ENCODE assay signal across 9 mouse cellular contexts in genomic region chr11:102404161-102405010, GRCm38 (mm10). TPM values are rescaled to one million over a fixed set of nuclear protein-coding genes. Genes with fewer than 3 reads are reported as not detected.
DNase-seq lines count a peak whose midpoint lies in the region; ATAC-seq and TF ChIP-seq lines count a peak whose summit lies in the region.
"Had no signal": no experiment of that assay in that cellular context is flagged by ENCODE, and none has a peak within 500 bp of the region (broad histone marks: within the 10 kb centered on the region; RNA-seq: fewer than 3 reads in every experiment).

No protein-coding gene starts in this region.

- H3K27ac ChIP-seq in intestine, embryonic 15.5 days: no peak overlapping the region
- no peak overlapping the region for H3K27ac ChIP-seq in intestine, postnatal 0 days (ENCODE audit: low read depth, low read length)
- 0 out of 2 replicates have a peak overlapping the region, but pooled peaks have one; percentile 3 for H3K27ac ChIP-seq in liver, embryonic 15.5 days (replicated peaks)
- H3K27ac ChIP-seq: stomach, embryonic 15.5 days had no signal

- no peak for TF ChIP-seq CTCF in intestine, postnatal 0 days (IDR thresholded peaks at IDR 0.05; ENCODE audit: low read depth)

- ATAC-seq in intestine, embryonic 15.5 days: no peak
- no peak for ATAC-seq in intestine, postnatal 0 days
- ATAC-seq in liver, embryonic 15.5 days (ENCODE audit: insufficient read depth): no peak

- H3K4me1 ChIP-seq in intestine, embryonic 15.5 days (replicated peaks): peaks cover 24% of the 10 kb centered on the region
- H3K4me1 ChIP-seq in intestine, postnatal 0 days (replicated peaks; ENCODE audit: control insufficient read depth, insufficient read depth, low read length): 0 out of 2 replicates have a peak, but pooled peaks cover 2% of the 10 kb centered on the region
- H3K4me1 ChIP-seq in liver, embryonic 15.5 days (replicated peaks): peaks cover 74% of the 10 kb centered on the region

- no peak overlapping the region for H3K9ac ChIP-seq in intestine, embryonic 15.5 days
- no peak overlapping the region for H3K9ac ChIP-seq in intestine, postnatal 0 days (ENCODE audit: low read depth, low read length)
- peak overlapping the region; percentile 99; the same call in 1 of the 2 replicates for H3K9ac ChIP-seq in liver, embryonic 15.5 days
- H3K9ac ChIP-seq: stomach, embryonic 15.5 days had no signal

- H3K4me2 ChIP-seq in intestine, embryonic 15.5 days (replicated peaks): peak overlapping the region; percentile 30; the same call in 1 of the 2 replicates
- no peak overlapping the region; the same call in 1 of the 2 replicates for H3K4me2 ChIP-seq in intestine, postnatal 0 days (replicated peaks; ENCODE audit: low read depth)
- peak overlapping the region; percentile 95 for H3K4me2 ChIP-seq in liver, embryonic 15.5 days
- H3K4me2 ChIP-seq: stomach, embryonic 15.5 days had no signal

- H3K36me3 ChIP-seq in intestine, embryonic 15.5 days: peaks cover 21% of the 10 kb centered on the region
- peaks cover 36% of the 10 kb centered on the region for H3K36me3 ChIP-seq in intestine, postnatal 0 days (ENCODE audit: control insufficient read depth, insufficient read depth)
- peaks cover 51% of the 10 kb centered on the region for H3K36me3 ChIP-seq in liver, embryonic 15.5 days (replicated peaks)

- DNase-seq in adrenal gland, adult (ENCODE audit: inconsistent age in 2 of 2, low spot score in 1 of 2): peak; percentile 46 to 77
- DNase-seq in adrenal gland, postnatal 25 days: no peak
- DNase-seq in cerebellum, postnatal 25 days: peak; percentile 32 to 33
- DNase-seq in urinary bladder, adult 18-20 months (ENCODE audit: low spot score in 2 of 2): no peak
- no peak for DNase-seq in heart, postnatal 10 days

- H3K4me3 ChIP-seq in intestine, embryonic 15.5 days (replicated peaks): no peak overlapping the region
- H3K4me3 ChIP-seq in intestine, postnatal 0 days (ENCODE audit: low read depth, low read length): no peak overlapping the region
- peak overlapping the region; percentile 92 for H3K4me3 ChIP-seq in liver, embryonic 15.5 days (replicated peaks)
- H3K4me3 ChIP-seq: stomach, embryonic 15.5 days had no signal

- intact Hi-C loops in heart, postnatal 10 days (cut with DNase I): no loop called here

- peaks cover 15% of the 10 kb centered on the region for H3K27me3 ChIP-seq in intestine, embryonic 15.5 days (replicated peaks)
- peaks cover 6% of the 10 kb centered on the region; the same call in 1 of the 2 replicates for H3K27me3 ChIP-seq in intestine, postnatal 0 days (replicated peaks; ENCODE audit: control insufficient read depth, insufficient read depth, low read length)
- peaks cover 34% of the 10 kb centered on the region for H3K27me3 ChIP-seq in liver, embryonic 15.5 days

- H3K9me3 ChIP-seq in intestine, embryonic 15.5 days: no peaks in the 10 kb centered on the region
- no peaks in the 10 kb centered on the region for H3K9me3 ChIP-seq in intestine, postnatal 0 days (ENCODE audit: control insufficient read depth)
- H3K9me3 ChIP-seq in liver, embryonic 15.5 days (replicated peaks): no peaks in the 10 kb centered on the region
- H3K9me3 ChIP-seq: stomach, embryonic 15.5 days had no signal

- WGBS in intestine, embryonic 15.5 days: 77% methylated on average over 18 of the region's 18 CpGs
- WGBS in intestine, postnatal 0 days: 61% methylated on average over 18 of the region's 18 CpGs
- 81% methylated on average over 18 of the region's 18 CpGs for whole genome bisulfite sequencing in liver, embryonic 15.5 days (ENCODE audit: insufficient replicate concordance)

RNA-seq across cellular contexts. Expression of gene Slc25a39, which starts 3.4 kb away (rescaled TPM):
- 439 and 629 TPM in 2 replicates for total RNA-seq in adrenal gland, postnatal 25 days (2021)
- polyA plus RNA-seq in intestine, embryonic 15.5 days (2015; fragmentation: Nextera tagmentation; extraction: Ambion mirVana): 305 and 329 TPM in 2 replicates
- polyA plus RNA-seq in intestine, postnatal 0 days (2015; fragmentation: Nextera tagmentation; extraction: Ambion mirVana): 283 and 296 TPM in 2 replicates
- polyA plus RNA-seq in liver, embryonic 15.5 days (2015; fragmentation: Nextera tagmentation; extraction: Ambion mirVana): 451 and 525 TPM in 2 replicates
- total RNA-seq in heart, postnatal 10 days (2021): 100 to 1,000 TPM; 155 to 156 TPM

RNA-seq across cellular contexts. Expression of gene Rundc3a, which starts 11.2 kb away (rescaled TPM):
- 24.4 and 39.7 TPM in 2 replicates for total RNA-seq in adrenal gland, postnatal 25 days (2021)
- polyA plus RNA-seq in intestine, embryonic 15.5 days (2015; fragmentation: Nextera tagmentation; extraction: Ambion mirVana): 8.7 and 10.8 TPM in 2 replicates
- polyA plus RNA-seq in intestine, postnatal 0 days (2015; fragmentation: Nextera tagmentation; extraction: Ambion mirVana): 5.2 and 5.3 TPM in 2 replicates
- polyA plus RNA-seq in liver, embryonic 15.5 days (2015; fragmentation: Nextera tagmentation; extraction: Ambion mirVana): 2.2 and 2.4 TPM in 2 replicates
- under 1 TPM; 0.29 to 0.32 TPM for total RNA-seq in heart, postnatal 10 days (2021)

RNA-seq across cellular contexts. Expression of gene Grn, which starts 25.7 kb away (rescaled TPM):
- 198 and 230 TPM in 2 replicates for total RNA-seq in adrenal gland, postnatal 25 days (2021)
- polyA plus RNA-seq in intestine, embryonic 15.5 days (2015; fragmentation: Nextera tagmentation; extraction: Ambion mirVana): 156 and 171 TPM in 2 replicates
- 339 and 382 TPM in 2 replicates for polyA plus RNA-seq in intestine, postnatal 0 days (2015; fragmentation: Nextera tagmentation; extraction: Ambion mirVana)
- polyA plus RNA-seq in liver, embryonic 15.5 days (2015; fragmentation: Nextera tagmentation; extraction: Ambion mirVana): 94.8 and 121 TPM in 2 replicates
- 100 to 1,000 TPM; 189 to 192 TPM for total RNA-seq in heart, postnatal 10 days (2021)

RNA-seq across cellular contexts. Expression of gene Slc4a1, which starts 38.4 kb away (rescaled TPM):
- total RNA-seq in adrenal gland, postnatal 25 days (2021): 1.0 and 1.8 TPM in 2 replicates
- polyA plus RNA-seq in intestine, embryonic 15.5 days (2015; fragmentation: Nextera tagmentation; extraction: Ambion mirVana): 15.2 and 18.0 TPM in 2 replicates
- polyA plus RNA-seq in intestine, postnatal 0 days (2015; fragmentation: Nextera tagmentation; extraction: Ambion mirVana): 0.29 and 0.34 TPM in 2 replicates
- polyA plus RNA-seq in liver, embryonic 15.5 days (2015; fragmentation: Nextera tagmentation; extraction: Ambion mirVana): 1,073 and 1,204 TPM in 2 replicates
- 10 to 100 TPM in 1 of 2 experiments, 1 to 10 TPM in 1; 3.5 to 13.0 TPM for total RNA-seq in heart, postnatal 10 days (2021)

RNA-seq across cellular contexts. Expression of gene Fam171a2, which starts 43.1 kb away (rescaled TPM):
- total RNA-seq in adrenal gland, postnatal 25 days (2021): 4.3 and 8.7 TPM in 2 replicates
- 3.2 and 3.5 TPM in 2 replicates for polyA plus RNA-seq in intestine, embryonic 15.5 days (2015; fragmentation: Nextera tagmentation; extraction: Ambion mirVana)
- polyA plus RNA-seq in intestine, postnatal 0 days (2015; fragmentation: Nextera tagmentation; extraction: Ambion mirVana): 1.7 and 1.8 TPM in 2 replicates
- 0.28 and 0.61 TPM in 2 replicates for polyA plus RNA-seq in liver, embryonic 15.5 days (2015; fragmentation: Nextera tagmentation; extraction: Ambion mirVana)
- 10 to 100 TPM; 20.0 to 23.8 TPM for total RNA-seq in heart, postnatal 10 days (2021)

Comparison
In these comparisons a context has a peak if more than half of its experiments do, and no peak if none do; other contexts are left out.
1. DNase-seq: peak in adrenal gland, adult (2 of 2) and cerebellum, postnatal 25 days (2 of 2); none in adrenal gland, postnatal 25 days (single experiment), urinary bladder, adult 18-20 months (0 of 2) and heart, postnatal 10 days (0 of 2).